Mouse (Mus musculus): ENCODE measurements around the gene Nfatc4. TPM values are rescaled to one million over a fixed set of nuclear protein-coding genes. Genes with fewer than 3 reads are reported as not detected.
A peak's percentile ranks its signal among the peaks of the same experiment; 100 is the strongest.

The Nfatc4 gene
- total and polyA plus RNA-seq, 2 experiments from 2014 or later, result 3.4 to 8.5 TPM

- Histone ChIP-seq H3K27me3 (ENCODE audit: control insufficient read depth, insufficient read depth, low read length) (no peaks in the 10 kb centered on the region), H3K4me1 (ENCODE audit: control insufficient read depth, insufficient read depth) (peaks cover 8% of the 10 kb centered on the region; the same call in 1 of the 2 replicates), H3K36me3 (replicated peaks; ENCODE audit: control insufficient read depth, insufficient read depth, low read length) (no peaks in the 10 kb centered on the region), H3K4me3 (ENCODE audit: low read depth, low read length) (no peak overlapping the region), H3K4me2 (ENCODE audit: low read depth, low read length) (no peak overlapping the region), H3K9me3 (replicated peaks; ENCODE audit: control insufficient read depth, low read length) (no peaks in the 10 kb centered on the region), H3K9ac (replicated peaks; ENCODE audit: low read depth, low read length) (no peak overlapping the region), H3K27ac (ENCODE audit: low read depth) (no peak overlapping the region)
- ATAC-seq (ENCODE audit: insufficient read depth, low read depth) (no peak), DNase-seq (ENCODE audit: low spot score) (peak; percentile 71)
- WGBS, result 23% methylated on average over 1 of the region's 1 CpGs
- TF ChIP-seq EP300 (IDR thresholded peaks at IDR 0.05; ENCODE audit: low read depth), result no peak
- peak; percentile 88 for TF ChIP-seq CTCF (IDR thresholded peaks at IDR 0.05; ENCODE audit: low read depth)
Observed at GRCm38 (mm10) chr14:55879623-55880022, 56.7 kb downstream of the Nfatc4 start.

- H3K4me2 ChIP-seq (ENCODE audit: low read depth, low read length), result no peak overlapping the region
- no peak overlapping the region for H3K4me3 ChIP-seq (ENCODE audit: low read depth, low read length)
- TF ChIP-seq EP300 (IDR thresholded peaks at IDR 0.05; ENCODE audit: low read depth) (no peak), CTCF (IDR thresholded peaks at IDR 0.05; ENCODE audit: low read depth) (no peak)
- no peak overlapping the region for H3K9ac ChIP-seq (replicated peaks; ENCODE audit: low read depth, low read length)
- WGBS, result 62% methylated on average over 7 of the region's 8 CpGs
- DNase-seq (ENCODE audit: low spot score), result no peak
- peaks cover 8% of the 10 kb centered on the region; the same call in 1 of the 2 replicates for H3K4me1 ChIP-seq (ENCODE audit: control insufficient read depth, insufficient read depth)
- no peak overlapping the region for H3K27ac ChIP-seq (ENCODE audit: low read depth)
- no peaks in the 10 kb centered on the region for H3K36me3 ChIP-seq (replicated peaks; ENCODE audit: control insufficient read depth, insufficient read depth, low read length)
- H3K27me3 ChIP-seq (ENCODE audit: control insufficient read depth, insufficient read depth, low read length), result no peaks in the 10 kb centered on the region
- no peak for ATAC-seq (ENCODE audit: insufficient read depth, low read depth)
- H3K9me3 ChIP-seq (replicated peaks; ENCODE audit: control insufficient read depth, low read length), result no peaks in the 10 kb centered on the region
Observed at GRCm38 (mm10) chr14:55880982-55881381, 58.0 kb downstream of the Nfatc4 start.

- Histone ChIP-seq H3K4me1 (ENCODE audit: control insufficient read depth, insufficient read depth) (peaks cover 13% of the 10 kb centered on the region; the same call in 1 of the 2 replicates), H3K27ac (ENCODE audit: low read depth) (no peak overlapping the region)
- TF ChIP-seq EP300 (IDR thresholded peaks at IDR 0.05; ENCODE audit: low read depth) (no peak), CTCF (IDR thresholded peaks at IDR 0.05; ENCODE audit: low read depth) (no peak)
Observed at GRCm38 (mm10) chr14:55882171-55882641, 59.3 kb downstream of the Nfatc4 start.

GRCm38 (mm10) chr14:55883149-55883661, 60.3 kb downstream of the Nfatc4 start:
- Histone ChIP-seq H3K36me3 (replicated peaks; ENCODE audit: control insufficient read depth, insufficient read depth, low read length) (peaks cover 20% of the 10 kb centered on the region), H3K9me3 (replicated peaks; ENCODE audit: control insufficient read depth, low read length) (no peaks in the 10 kb centered on the region), H3K4me3 (ENCODE audit: low read depth, low read length) (no peak overlapping the region), H3K4me2 (ENCODE audit: low read depth, low read length) (no peak overlapping the region), H3K27ac (ENCODE audit: low read depth) (no peak overlapping the region), H3K27me3 (ENCODE audit: control insufficient read depth, insufficient read depth, low read length) (no peaks in the 10 kb centered on the region), H3K9ac (replicated peaks; ENCODE audit: low read depth, low read length) (no peak overlapping the region), H3K4me1 (ENCODE audit: control insufficient read depth, insufficient read depth) (peaks cover 13% of the 10 kb centered on the region; the same call in 1 of the 2 replicates)
- TF ChIP-seq EP300 (IDR thresholded peaks at IDR 0.05; ENCODE audit: low read depth), result no peak
- no peak for TF ChIP-seq CTCF (IDR thresholded peaks at IDR 0.05; ENCODE audit: low read depth)
- DNase-seq (ENCODE audit: low spot score), result no peak
- ATAC-seq (ENCODE audit: insufficient read depth, low read depth), result no peak
- WGBS, result 93% methylated on average over 13 of the region's 13 CpGs

More at GRCm38 (mm10) chr14:55882171-55882641, 59.3 kb downstream of the Nfatc4 start:
- Histone ChIP-seq H3K4me3 (ENCODE audit: low read depth, low read length) (no peak overlapping the region), H3K9ac (replicated peaks; ENCODE audit: low read depth, low read length) (no peak overlapping the region), H3K4me2 (ENCODE audit: low read depth, low read length) (no peak overlapping the region), H3K9me3 (replicated peaks; ENCODE audit: control insufficient read depth, low read length) (no peaks in the 10 kb centered on the region), H3K27me3 (ENCODE audit: control insufficient read depth, insufficient read depth, low read length) (no peaks in the 10 kb centered on the region), H3K36me3 (replicated peaks; ENCODE audit: control insufficient read depth, insufficient read depth, low read length) (peaks cover 10% of the 10 kb centered on the region)
- no peak for DNase-seq (ENCODE audit: low spot score)
- no peak for ATAC-seq (ENCODE audit: insufficient read depth, low read depth)
- WGBS, result 67% methylated on average over 6 of the region's 6 CpGs

Other genes with a start within 250 kb of the Nfatc4 start
Only the 30 nearest of the 34 such genes appear.
- gene Psme2, start 232.0 kb upstream of the Nfatc4 start, total RNA-seq (2014; rRNA removed; ENCODE audit: low replicate concordance), result 35.3 and 352 TPM in 2 replicates
- gene Psme2, start 232.0 kb upstream of the Nfatc4 start, polyA plus RNA-seq (2015; fragmentation: Nextera tagmentation; extraction: Ambion mirVana), result 220 and 234 TPM in 2 replicates
- 15.0 and 20.1 TPM in 2 replicates for gene Rnf31, start 231.4 kb upstream of the Nfatc4 start, total RNA-seq (2014; rRNA removed; ENCODE audit: low replicate concordance)
- gene Rnf31, start 231.4 kb upstream of the Nfatc4 start, polyA plus RNA-seq (2015; fragmentation: Nextera tagmentation; extraction: Ambion mirVana), result 10.3 and 13.6 TPM in 2 replicates
- 31.5 and 44.7 TPM in 2 replicates for gene Irf9, start 219.6 kb upstream of the Nfatc4 start, total RNA-seq (2014; rRNA removed; ENCODE audit: low replicate concordance)
- gene Irf9, start 219.6 kb upstream of the Nfatc4 start, polyA plus RNA-seq (2015; fragmentation: Nextera tagmentation; extraction: Ambion mirVana), result 11.6 and 14.2 TPM in 2 replicates
- 1.5 and 9.1 TPM in 2 replicates for gene Rec8, start 205.1 kb upstream of the Nfatc4 start, total RNA-seq (2014; rRNA removed; ENCODE audit: low replicate concordance)
- 1.9 and 2.1 TPM in 2 replicates for gene Rec8, start 205.1 kb upstream of the Nfatc4 start, polyA plus RNA-seq (2015; fragmentation: Nextera tagmentation; extraction: Ambion mirVana)
- 34.9 and 49.8 TPM in 2 replicates for gene Ipo4, start 187.2 kb upstream of the Nfatc4 start, total RNA-seq (2014; rRNA removed; ENCODE audit: low replicate concordance)
- gene Ipo4, start 187.2 kb upstream of the Nfatc4 start, polyA plus RNA-seq (2015; fragmentation: Nextera tagmentation; extraction: Ambion mirVana), result 32.0 and 37.6 TPM in 2 replicates
- 0.15 and 6.9 TPM in 2 replicates for gene Gm49378, start 185.2 kb upstream of the Nfatc4 start, total RNA-seq (2014; rRNA removed; ENCODE audit: low replicate concordance)
- gene Gm49378, start 185.2 kb upstream of the Nfatc4 start, polyA plus RNA-seq (2015; fragmentation: Nextera tagmentation; extraction: Ambion mirVana), result 1.1 and 1.2 TPM in 2 replicates
- 62.8 and 83.3 TPM in 2 replicates for gene Tm9sf1, start 179.3 kb upstream of the Nfatc4 start, total RNA-seq (2014; rRNA removed; ENCODE audit: low replicate concordance)
- gene Tm9sf1, start 179.3 kb upstream of the Nfatc4 start, polyA plus RNA-seq (2015; fragmentation: Nextera tagmentation; extraction: Ambion mirVana), result 62.7 and 67.4 TPM in 2 replicates
- 0.12 TPM in 1 of 2 replicates, not detected in the other for gene Tssk4, start 173.0 kb upstream of the Nfatc4 start, total RNA-seq (2014; rRNA removed; ENCODE audit: low replicate concordance)
- 0.25 and 0.31 TPM in 2 replicates for gene Tssk4, start 173.0 kb upstream of the Nfatc4 start, polyA plus RNA-seq (2015; fragmentation: Nextera tagmentation; extraction: Ambion mirVana)
- 62.4 and 66.0 TPM in 2 replicates for gene Mdp1, start 162.6 kb upstream of the Nfatc4 start, total RNA-seq (2014; rRNA removed; ENCODE audit: low replicate concordance)
- gene Mdp1, start 162.6 kb upstream of the Nfatc4 start, polyA plus RNA-seq (2015; fragmentation: Nextera tagmentation; extraction: Ambion mirVana), result 98.6 and 104 TPM in 2 replicates
- gene Gmpr2, start 151.2 kb upstream of the Nfatc4 start, total RNA-seq (2014; rRNA removed; ENCODE audit: low replicate concordance), result 27.4 and 31.8 TPM in 2 replicates
- gene Gmpr2, start 151.2 kb upstream of the Nfatc4 start, polyA plus RNA-seq (2015; fragmentation: Nextera tagmentation; extraction: Ambion mirVana), result 27.7 and 29.2 TPM in 2 replicates
- 137 and 141 TPM in 2 replicates for gene Nedd8, start 151.0 kb upstream of the Nfatc4 start, total RNA-seq (2014; rRNA removed; ENCODE audit: low replicate concordance)
- gene Nedd8, start 151.0 kb upstream of the Nfatc4 start, polyA plus RNA-seq (2015; fragmentation: Nextera tagmentation; extraction: Ambion mirVana), result 460 and 483 TPM in 2 replicates
- gene Tinf2, start 141.3 kb upstream of the Nfatc4 start, total RNA-seq (2014; rRNA removed; ENCODE audit: low replicate concordance), result 11.9 and 20.2 TPM in 2 replicates
- 15.9 and 17.1 TPM in 2 replicates for gene Tinf2, start 141.3 kb upstream of the Nfatc4 start, polyA plus RNA-seq (2015; fragmentation: Nextera tagmentation; extraction: Ambion mirVana)
- 0.85 and 1.3 TPM in 2 replicates for gene Tgm1, start 109.2 kb upstream of the Nfatc4 start, total RNA-seq (2014; rRNA removed; ENCODE audit: low replicate concordance)
- 0.11 and 0.27 TPM in 2 replicates for gene Tgm1, start 109.2 kb upstream of the Nfatc4 start, polyA plus RNA-seq (2015; fragmentation: Nextera tagmentation; extraction: Ambion mirVana)
- gene Rabggta, start 100.9 kb upstream of the Nfatc4 start, total RNA-seq (2014; rRNA removed; ENCODE audit: low replicate concordance), result 35.6 and 36.8 TPM in 2 replicates
- 20.8 and 21.8 TPM in 2 replicates for gene Rabggta, start 100.9 kb upstream of the Nfatc4 start, polyA plus RNA-seq (2015; fragmentation: Nextera tagmentation; extraction: Ambion mirVana)
- gene Dhrs1, start 77.5 kb upstream of the Nfatc4 start, total RNA-seq (2014; rRNA removed; ENCODE audit: low replicate concordance), result 51.9 and 58.1 TPM in 2 replicates
- 62.9 and 65.0 TPM in 2 replicates for gene Dhrs1, start 77.5 kb upstream of the Nfatc4 start, polyA plus RNA-seq (2015; fragmentation: Nextera tagmentation; extraction: Ambion mirVana)
- 20.2 and 26.3 TPM in 2 replicates for gene Nop9, start 77.5 kb upstream of the Nfatc4 start, total RNA-seq (2014; rRNA removed; ENCODE audit: low replicate concordance)
- gene Nop9, start 77.5 kb upstream of the Nfatc4 start, polyA plus RNA-seq (2015; fragmentation: Nextera tagmentation; extraction: Ambion mirVana), result 13.1 and 14.2 TPM in 2 replicates
- 0.31 and 0.34 TPM in 2 replicates for gene Cideb, start 64.7 kb upstream of the Nfatc4 start, total RNA-seq (2014; rRNA removed; ENCODE audit: low replicate concordance)
- gene Cideb, start 64.7 kb upstream of the Nfatc4 start, polyA plus RNA-seq (2015; fragmentation: Nextera tagmentation; extraction: Ambion mirVana), result 2.8 and 3.6 TPM in 2 replicates
- not detected in 2 replicates for gene Ltb4r2, start 61.7 kb upstream of the Nfatc4 start, total RNA-seq (2014; rRNA removed; ENCODE audit: low replicate concordance)
- 0.10 and 0.22 TPM in 2 replicates for gene Ltb4r2, start 61.7 kb upstream of the Nfatc4 start, polyA plus RNA-seq (2015; fragmentation: Nextera tagmentation; extraction: Ambion mirVana)
- 0.62 TPM in 1 of 2 replicates, not detected in the other for gene Ltb4r1, start 57.2 kb upstream of the Nfatc4 start, total RNA-seq (2014; rRNA removed; ENCODE audit: low replicate concordance)
- gene Ltb4r1, start 57.2 kb upstream of the Nfatc4 start, polyA plus RNA-seq (2015; fragmentation: Nextera tagmentation; extraction: Ambion mirVana), result 0.38 and 0.40 TPM in 2 replicates
- 16.2 and 17.4 TPM in 2 replicates for gene Adcy4, start 39.0 kb upstream of the Nfatc4 start, total RNA-seq (2014; rRNA removed; ENCODE audit: low replicate concordance)
- 10.6 TPM in 2 replicates for gene Adcy4, start 39.0 kb upstream of the Nfatc4 start, polyA plus RNA-seq (2015; fragmentation: Nextera tagmentation; extraction: Ambion mirVana)
- gene Ripk3, start 34.3 kb upstream of the Nfatc4 start, total RNA-seq (2014; rRNA removed; ENCODE audit: low replicate concordance), result 8.5 and 16.3 TPM in 2 replicates
- 9.3 and 9.4 TPM in 2 replicates for gene Ripk3, start 34.3 kb upstream of the Nfatc4 start, polyA plus RNA-seq (2015; fragmentation: Nextera tagmentation; extraction: Ambion mirVana)
- gene Nynrin, start 30.9 kb downstream of the Nfatc4 start, total RNA-seq (2014; rRNA removed; ENCODE audit: low replicate concordance), result 27.6 and 29.0 TPM in 2 replicates
- 3.9 and 4.7 TPM in 2 replicates for gene Nynrin, start 30.9 kb downstream of the Nfatc4 start, polyA plus RNA-seq (2015; fragmentation: Nextera tagmentation; extraction: Ambion mirVana)
- gene Cbln3, start 61.2 kb downstream of the Nfatc4 start, total RNA-seq (2014; rRNA removed; ENCODE audit: low replicate concordance), result 0.73 and 2.5 TPM in 2 replicates
- 0.47 and 0.68 TPM in 2 replicates for gene Cbln3, start 61.2 kb downstream of the Nfatc4 start, polyA plus RNA-seq (2015; fragmentation: Nextera tagmentation; extraction: Ambion mirVana)
- 17.1 and 19.5 TPM in 2 replicates for gene Khnyn, start 61.8 kb downstream of the Nfatc4 start, total RNA-seq (2014; rRNA removed; ENCODE audit: low replicate concordance)
- gene Khnyn, start 61.8 kb downstream of the Nfatc4 start, polyA plus RNA-seq (2015; fragmentation: Nextera tagmentation; extraction: Ambion mirVana), result 5.0 and 5.3 TPM in 2 replicates
- 89.1 and 138 TPM in 2 replicates for gene Sdr39u1, start 77.1 kb downstream of the Nfatc4 start, total RNA-seq (2014; rRNA removed; ENCODE audit: low replicate concordance)
- gene Sdr39u1, start 77.1 kb downstream of the Nfatc4 start, polyA plus RNA-seq (2015; fragmentation: Nextera tagmentation; extraction: Ambion mirVana), result 79.5 and 88.3 TPM in 2 replicates
- 1.6 and 4.4 TPM in 2 replicates for gene Cma1, start 121.5 kb downstream of the Nfatc4 start, total RNA-seq (2014; rRNA removed; ENCODE audit: low replicate concordance)
- 22.1 and 24.1 TPM in 2 replicates for gene Cma1, start 121.5 kb downstream of the Nfatc4 start, polyA plus RNA-seq (2015; fragmentation: Nextera tagmentation; extraction: Ambion mirVana)
- gene Cma2, start 127.8 kb downstream of the Nfatc4 start, total RNA-seq (2014; rRNA removed; ENCODE audit: low replicate concordance), result not detected in 2 replicates
- not detected in 2 replicates for gene Cma2, start 127.8 kb downstream of the Nfatc4 start, polyA plus RNA-seq (2015; fragmentation: Nextera tagmentation; extraction: Ambion mirVana)
- gene Mcpt1, start 194.8 kb downstream of the Nfatc4 start, total RNA-seq (2014; rRNA removed; ENCODE audit: low replicate concordance), result not detected in 2 replicates
- not detected in 2 replicates for gene Mcpt1, start 194.8 kb downstream of the Nfatc4 start, polyA plus RNA-seq (2015; fragmentation: Nextera tagmentation; extraction: Ambion mirVana)
- gene Mcpt9, start 207.4 kb downstream of the Nfatc4 start, total RNA-seq (2014; rRNA removed; ENCODE audit: low replicate concordance), result not detected in 2 replicates
- not detected in 2 replicates for gene Mcpt9, start 207.4 kb downstream of the Nfatc4 start, polyA plus RNA-seq (2015; fragmentation: Nextera tagmentation; extraction: Ambion mirVana)
- gene Mcpt2, start 218.9 kb downstream of the Nfatc4 start, total RNA-seq (2014; rRNA removed; ENCODE audit: low replicate concordance), result not detected in 2 replicates
- not detected in 2 replicates for gene Mcpt2, start 218.9 kb downstream of the Nfatc4 start, polyA plus RNA-seq (2015; fragmentation: Nextera tagmentation; extraction: Ambion mirVana)

Data from heart, postnatal 0 days (tissue).